9 mouse cellular contexts compared by ENCODE assay signal in the genomic region with DNA sequence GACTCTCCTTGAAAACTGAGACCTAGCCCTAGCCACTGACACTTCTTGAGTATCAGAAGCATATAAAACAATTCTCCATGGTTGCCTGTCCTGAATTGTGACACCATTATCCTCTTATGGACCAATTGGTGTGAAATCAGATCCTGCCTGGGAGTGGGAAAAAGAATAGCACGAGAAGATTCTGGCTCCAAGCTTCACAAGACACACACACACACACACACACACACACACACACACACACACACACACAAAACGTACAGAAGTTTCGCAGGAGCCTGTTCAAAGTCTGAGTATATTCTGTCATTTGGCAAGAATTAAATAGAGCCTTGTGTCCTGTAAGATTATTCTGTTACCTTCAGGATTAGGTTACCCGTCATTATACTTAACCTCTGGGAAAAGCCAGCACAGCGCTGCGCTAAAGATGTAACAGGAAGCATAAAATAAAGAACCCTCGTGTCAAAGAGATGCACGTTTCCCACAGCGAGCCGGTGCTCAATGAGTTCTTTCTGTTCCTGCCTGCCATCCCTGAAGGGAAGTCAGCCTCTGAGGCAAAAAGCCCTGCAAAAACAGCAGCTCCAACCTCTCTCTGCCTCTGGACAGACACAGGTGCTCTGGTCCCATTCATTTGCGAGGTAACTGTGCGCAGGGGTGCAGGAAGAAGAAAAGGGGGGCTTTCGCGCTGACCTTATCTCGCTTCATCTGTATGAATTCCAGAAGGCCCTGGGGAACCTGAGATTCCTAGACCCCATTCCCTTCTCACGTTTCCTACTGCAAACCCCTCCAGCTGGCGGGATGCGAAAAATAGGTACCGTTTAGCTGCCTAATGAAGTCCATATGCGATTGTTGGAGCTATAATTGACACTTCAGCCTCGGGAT.
DNase-seq lines count a peak whose midpoint lies in the region; ATAC-seq lines count a peak whose summit lies in the region.
"Had no signal": no experiment of that assay in that cellular context is flagged by ENCODE, and none has a peak within 500 bp of the region (broad histone marks: within the 10 kb centered on the region; RNA-seq: fewer than 3 reads in every experiment).

No protein-coding gene starts in this region.

- no peaks in the 10 kb centered on the region for H3K36me3 ChIP-seq in kidney, embryonic 14.5 days (ENCODE audit: control insufficient read depth, insufficient read depth, low read length)
- H3K36me3 ChIP-seq in heart, embryonic 10.5 days = no peaks in the 10 kb centered on the region

- H3K4me1 ChIP-seq in kidney, embryonic 14.5 days (ENCODE audit: control insufficient read depth, insufficient read depth, low read length) = peaks cover 8% of the 10 kb centered on the region; the same call in 1 of the 2 replicates
- 0 out of 2 replicates have a peak, but pooled peaks cover 4% of the 10 kb centered on the region for H3K4me1 ChIP-seq in heart, embryonic 10.5 days

- WGBS in kidney, embryonic 14.5 days = 13% methylated on average over 21 of the region's 21 CpGs
- 68% methylated on average over 21 of the region's 21 CpGs for WGBS in heart, embryonic 10.5 days

- no peak overlapping the region for H3K27ac ChIP-seq in kidney, embryonic 14.5 days (ENCODE audit: low read depth, low read length)
- H3K27ac ChIP-seq in heart, embryonic 10.5 days = no peak overlapping the region

- peak overlapping the region; percentile 32 for H3K4me2 ChIP-seq in kidney, embryonic 14.5 days (replicated peaks; ENCODE audit: low read depth, low read length)

- H3K9ac ChIP-seq in kidney, embryonic 14.5 days (ENCODE audit: low read depth, low read length) = no peak overlapping the region

- ATAC-seq in kidney, embryonic 14.5 days (ENCODE audit: low FRiP score, low TSS enrichment) = no peak
- peak; percentile 10; the same call in 1 of the 2 replicates for ATAC-seq in megakaryocyte progenitor cell, adult 5-6 weeks (replicated peaks; ENCODE audit: poor library complexity)

- no peak for DNase-seq in kidney, postnatal 10 days
- DNase-seq in forelimb bud, embryonic 11.5 days (ENCODE audit: low read depth, low spot score) = peak; percentile 86
- DNase-seq in thymus, postnatal 0 days (ENCODE audit: low spot score) = peak; percentile 54
- no peak for DNase-seq in heart, embryonic 10.5 days (ENCODE audit: low spot score)
- DNase-seq in layer of hippocampus, adult 9-11 months = no peak
- DNase-seq in MN1 (ENCODE audit: low spot score) = no peak
- DNase-seq: cerebellum, adult 18-20 months had no signal

- no peaks in the 10 kb centered on the region for H3K27me3 ChIP-seq in kidney, embryonic 14.5 days (ENCODE audit: control insufficient read depth, insufficient read depth, low read length)
- H3K27me3 ChIP-seq in heart, embryonic 10.5 days (ENCODE audit: insufficient read depth, poor library complexity, severe bottlenecking) = no peaks in the 10 kb centered on the region

- no peaks in the 10 kb centered on the region for H3K9me3 ChIP-seq in kidney, embryonic 14.5 days (ENCODE audit: control insufficient read depth, low read length)
- no peaks in the 10 kb centered on the region for H3K9me3 ChIP-seq in heart, embryonic 10.5 days

- H3K4me3 ChIP-seq in kidney, embryonic 14.5 days (ENCODE audit: low read length) = no peak overlapping the region
- no peak overlapping the region for H3K4me3 ChIP-seq in heart, embryonic 10.5 days

Comparison
In these comparisons a context has a peak if more than half of its experiments do, and no peak if none do; other contexts are left out.
1. DNase-seq: peak in forelimb bud, embryonic 11.5 days (single experiment) and thymus, postnatal 0 days (single experiment); none in kidney, postnatal 10 days (single experiment), heart, embryonic 10.5 days (single experiment), layer of hippocampus, adult 9-11 months (single experiment) and MN1 (single experiment).